Mouse (Mus musculus): ENCODE data around the gene Sparcl1. TPM values are rescaled to one million over a fixed set of nuclear protein-coding genes. Genes with fewer than 3 reads are reported as not detected.

Sparcl1 gene
- 1,285 and 1,368 TPM in 2 replicates for polyA plus RNA-seq (2021; fragmentation: Nextera tagmentation)
- long read RNA-seq, experiment 1, transcript Sparcl1-201 (11 exons, 2,759 nt): major isoform, 3,442 of 3,920 reads
- long read RNA-seq, experiment 1, partial matches to known transcripts: 333 of 3,920 reads
- long read RNA-seq, experiment 1, other reads (novel, unspliced or antisense): 145 of 3,920 reads
- long read RNA-seq, experiment 2, transcript Sparcl1-201 (11 exons, 2,759 nt): major isoform, 690 of 1,654 reads
- long read RNA-seq, experiment 2, transcript Sparcl1-202 (5 exons, 969 nt): minor isoform, 10 of 1,654 reads
- long read RNA-seq, experiment 2, partial matches to known transcripts: 914 of 1,654 reads
- long read RNA-seq, experiment 2, other reads (novel, unspliced or antisense): 40 of 1,654 reads

GRCm38 (mm10) chr5:104113491-104114172 is at the start of gene Sparcl1:
TSS of gene Sparcl1 (minus strand) at chr5:104113733.

GRCm38 (mm10) chr5:104077508-104077907 is 36.0 kb downstream of the Sparcl1 start, which contains the start of gene Gm17660:
TSS of gene Gm17660 (minus strand) at chr5:104077608.

DNA sequence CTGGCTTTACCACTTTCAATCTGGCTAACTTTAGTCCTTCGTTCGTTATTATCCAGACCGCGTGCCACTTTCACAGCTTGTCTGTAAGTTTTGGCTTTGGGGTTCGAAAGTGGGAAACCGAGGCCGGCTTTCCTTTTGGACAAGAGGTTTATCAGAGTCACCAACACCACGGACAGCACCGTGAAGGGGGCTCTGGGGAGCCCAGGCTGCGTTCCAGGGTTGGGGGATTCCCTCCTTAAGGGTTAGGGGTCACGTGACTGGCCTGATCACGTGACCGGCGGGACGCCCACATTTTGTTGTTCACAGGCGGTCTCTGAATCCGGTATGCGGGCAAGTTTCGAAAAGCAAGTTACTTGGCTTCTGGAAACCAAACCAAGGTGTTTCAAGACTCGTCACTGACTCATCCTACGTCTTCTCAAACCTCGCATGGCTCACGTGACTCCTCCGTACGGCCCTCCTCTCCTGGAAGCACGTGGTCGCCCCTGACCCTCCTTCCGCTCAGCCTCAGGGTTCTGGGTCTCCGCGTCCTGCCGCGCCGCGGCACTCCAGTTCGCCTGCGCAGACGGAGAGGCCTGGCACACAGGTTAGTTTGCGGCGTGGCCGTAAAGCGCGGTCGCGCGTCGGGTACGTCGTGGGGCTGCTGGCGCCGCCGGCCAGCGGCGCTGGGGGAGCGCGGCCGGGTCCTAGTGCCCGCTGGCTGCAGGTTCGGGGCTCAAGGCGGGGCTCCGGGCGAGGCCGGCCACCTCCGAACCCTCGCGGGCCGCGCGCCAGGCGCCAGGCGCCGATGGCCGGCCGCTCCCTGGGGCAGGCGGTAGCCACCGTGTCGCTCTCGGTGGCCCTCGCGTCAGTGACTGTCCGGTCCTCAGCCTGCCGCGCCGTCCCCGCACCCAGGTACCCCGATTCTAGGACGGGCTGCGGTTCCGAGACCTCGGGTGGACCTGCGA is 67.0 kb downstream of the Sparcl1 start, which contains the start of gene Nudt9:
Gene Nudt9, plus strand, starts transcription at position 51 of the 944 bp plus-strand sequence.

Other genes starting within 250 kb of the Sparcl1 start
- 10.0 and 16.4 TPM in 2 replicates for gene Klhl8, start 202.5 kb downstream of the Sparcl1 start, polyA plus RNA-seq (2021; fragmentation: Nextera tagmentation)
- gene Hsd17b13, start 136.3 kb downstream of the Sparcl1 start, polyA plus RNA-seq (2021; fragmentation: Nextera tagmentation): 0.10 and 0.18 TPM in 2 replicates
- gene Hsd17b11, start 91.8 kb downstream of the Sparcl1 start, polyA plus RNA-seq (2021; fragmentation: Nextera tagmentation): 4.1 and 5.9 TPM in 2 replicates
- gene Nudt9, start 67.4 kb downstream of the Sparcl1 start, polyA plus RNA-seq (2021; fragmentation: Nextera tagmentation): 71.0 and 118 TPM in 2 replicates
- gene Gm17660, start 36.1 kb downstream of the Sparcl1 start, polyA plus RNA-seq (2021; fragmentation: Nextera tagmentation): 0.45 TPM in 1 of 2 replicates, not detected in the other
- 0.04 TPM in 1 of 2 replicates, not detected in the other for gene Dspp, start 57.0 kb upstream of the Sparcl1 start, polyA plus RNA-seq (2021; fragmentation: Nextera tagmentation)
- 2.6 and 2.9 TPM in 2 replicates for gene Dmp1, start 88.9 kb upstream of the Sparcl1 start, polyA plus RNA-seq (2021; fragmentation: Nextera tagmentation)
- 0.10 TPM in 2 replicates for gene Ibsp, start 185.4 kb upstream of the Sparcl1 start, polyA plus RNA-seq (2021; fragmentation: Nextera tagmentation)
- gene Mepe, start 211.6 kb upstream of the Sparcl1 start, polyA plus RNA-seq (2021; fragmentation: Nextera tagmentation): not detected in 2 replicates

Measured in left cerebral cortex, adult 6 months (tissue).